Mouse (Mus musculus) stomach, embryonic 16.5 days (tissue): Measurements from ENCODE around the gene Olfr749. TPM values are rescaled to one million over a fixed set of nuclear protein-coding genes. Genes with fewer than 3 reads are reported as not detected.

Experiments
- ATAC-seq: fragments of 200-750 bp; cut with Nextera tagmentation; 2 replicates; pipeline ENCODE4 v1.8.0; 2017; ENCODE audit warnings: moderate number of reproducible peaks, moderate TSS enrichment; ENCODE audit not compliant: insufficient read depth, low FRiP score
- H3K27ac ChIP-seq: fragments of 300-500 bp; sonication (generic); 2 replicates; pipeline ENCODE4 v1.5.1; 2014; ENCODE audit warnings: low read length
- H3K27me3 ChIP-seq: fragments of 300-500 bp; sonication (generic); 2 replicates; pipeline ENCODE4 v1.6.1; 2014; ENCODE audit warnings: low read length, control low read depth, mixed read lengths; ENCODE audit not compliant: control insufficient read depth, insufficient read depth
- H3K36me3 ChIP-seq: fragments of 300-500 bp; sonication (generic); 2 replicates; pipeline ENCODE4 v1.6.1; 2014; ENCODE audit warnings: low read length; ENCODE audit not compliant: control insufficient read depth, insufficient read depth
- H3K4me1 ChIP-seq: fragments of 300-500 bp; sonication (generic); 2 replicates; pipeline ENCODE4 v1.6.1; 2014; ENCODE audit warnings: low read length, control low read depth, mixed read lengths; ENCODE audit not compliant: control insufficient read depth, insufficient read depth
- H3K4me2 ChIP-seq: fragments of 300-500 bp; sonication (generic); 2 replicates; pipeline ENCODE4 v1.6.1; 2014; ENCODE audit warnings: low read depth, low read length, mixed read lengths
- H3K4me3 ChIP-seq: fragments of 300-500 bp; sonication (generic); replicated peaks from 2 replicates; pipeline ENCODE4 v1.5.1; 2014; ENCODE audit warnings: mild to moderate bottlenecking, low read length
- H3K9ac ChIP-seq: fragments of 300-500 bp; sonication (generic); 2 replicates; pipeline ENCODE4 v1.6.1; 2014; ENCODE audit warnings: low read length
- H3K9me3 ChIP-seq: fragments of 300-500 bp; sonication (generic); replicated peaks from 2 replicates; pipeline ENCODE4 v1.6.1; 2016; ENCODE audit warnings: low read length, control low read depth; ENCODE audit not compliant: control insufficient read depth
- WGBS: fragments of 180-500 bp; shearing (Covaris S2); extraction: QIAGEN DNeasy Blood & Tissue Kit; methylation state at CpG from one replicate; pipeline ENCODE4 v1.1.7; 2014; 5-methylcytosine and 5-hydroxymethylcytosine counted together
- polyA plus RNA-seq: library from polyadenylated mRNA; unstranded; fragments of >200 nt; fragmentation: Nextera tagmentation; extraction: Ambion mirVana; gene quantifications from 2 replicates; pipeline ENCODE4 v1.2.1, GENCODE M21; 2015

Gene Olfr749
- not detected in 2 replicates for polyA plus RNA-seq

DNA sequence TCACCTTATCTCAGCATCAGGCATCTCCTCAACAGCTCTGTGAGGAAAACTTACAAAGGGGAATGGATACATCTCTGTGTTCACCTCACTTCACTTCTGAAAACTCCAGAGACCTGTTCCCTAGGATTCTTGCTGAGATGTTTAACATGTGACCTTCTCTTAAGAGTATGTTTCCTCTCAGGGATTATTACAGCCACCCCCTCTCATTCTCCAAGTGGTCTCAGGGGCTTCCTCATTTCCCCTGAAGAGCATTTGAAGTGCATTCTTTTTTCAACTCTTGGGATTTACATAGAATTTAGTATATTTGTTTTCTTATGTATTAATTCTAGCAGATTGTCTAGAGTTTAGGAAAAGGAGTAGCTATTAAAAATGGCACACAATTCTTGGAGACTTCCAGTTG is at the start of gene Olfr749:
Olfr749 (minus strand) TSS at position 101 of the 400 bp plus-strand sequence.
- H3K9ac ChIP-seq, result no peak within 1 kb of the TSS
- no peaks in the 10 kb centered on the region for H3K27me3 ChIP-seq
- no peak within 1 kb of the TSS for H3K4me3 ChIP-seq
- H3K4me2 ChIP-seq, result no peak within 1 kb of the TSS
- H3K4me1 ChIP-seq, result no peaks in the 10 kb centered on the region
- H3K27ac ChIP-seq, result no peak within 1 kb of the TSS
- no peak for ATAC-seq
- no peaks in the 10 kb centered on the region for H3K36me3 ChIP-seq
- H3K9me3 ChIP-seq, result no peaks in the 10 kb centered on the region

DNA sequence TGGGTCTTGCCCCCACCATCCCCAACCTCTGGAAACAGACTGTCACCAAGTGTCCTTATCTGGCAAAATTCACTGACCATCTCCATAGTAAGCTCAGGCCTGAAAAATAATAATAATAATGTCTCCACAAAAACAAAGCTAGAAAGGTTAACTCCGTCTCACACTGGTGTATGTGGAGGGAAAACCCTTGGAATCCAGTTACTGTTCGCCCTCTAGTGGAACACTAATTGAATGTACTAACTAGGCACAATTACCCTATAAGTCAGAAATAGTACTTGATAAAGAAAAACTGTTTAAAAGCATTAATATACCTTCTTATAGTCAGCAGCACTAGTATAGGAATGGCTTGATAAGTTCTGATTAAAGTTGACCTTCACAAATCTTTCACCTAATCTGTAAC is 43.3 kb upstream of the Olfr749 start:
- Histone ChIP-seq H3K4me2 (no peak overlapping the region), H3K27me3 (no peaks in the 10 kb centered on the region), H3K4me3 (no peak overlapping the region), H3K9ac (no peak overlapping the region), H3K36me3 (no peaks in the 10 kb centered on the region), H3K4me1 (no peaks in the 10 kb centered on the region), H3K9me3 (no peaks in the 10 kb centered on the region), H3K27ac (no peak overlapping the region)
- no peak for ATAC-seq
- 7% methylated on average over 2 of the region's 2 CpGs for WGBS

DNA sequence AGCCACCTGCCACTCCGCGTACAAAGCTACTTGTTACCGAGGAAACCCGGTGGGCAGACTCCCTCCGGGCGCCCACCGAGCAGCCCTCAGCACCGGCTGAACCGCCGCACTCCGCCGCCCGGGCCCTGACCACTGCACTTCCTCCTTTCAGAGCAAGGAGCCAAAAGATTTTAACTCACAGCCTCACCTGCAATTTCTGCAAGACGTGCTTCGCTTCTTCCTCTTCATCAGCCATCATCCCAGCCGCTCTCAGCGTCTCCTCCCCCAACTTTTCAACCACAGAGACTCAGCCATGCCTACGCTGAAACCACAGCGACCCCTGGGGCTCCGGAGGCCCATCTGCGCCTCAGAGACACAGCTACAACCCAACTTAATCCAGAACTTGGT is 40.4 kb upstream of the Olfr749 start, which contains the start of gene Ttc5:
Ttc5 (minus strand) TSS at position 269 of the 387 bp plus-strand sequence.
- WGBS, result 0% methylated on average over 21 of the region's 21 CpGs
- peak; percentile 91; the same call in 1 of the 2 replicates for ATAC-seq
- H3K9me3 ChIP-seq, result no peaks in the 10 kb centered on the region

DNA sequence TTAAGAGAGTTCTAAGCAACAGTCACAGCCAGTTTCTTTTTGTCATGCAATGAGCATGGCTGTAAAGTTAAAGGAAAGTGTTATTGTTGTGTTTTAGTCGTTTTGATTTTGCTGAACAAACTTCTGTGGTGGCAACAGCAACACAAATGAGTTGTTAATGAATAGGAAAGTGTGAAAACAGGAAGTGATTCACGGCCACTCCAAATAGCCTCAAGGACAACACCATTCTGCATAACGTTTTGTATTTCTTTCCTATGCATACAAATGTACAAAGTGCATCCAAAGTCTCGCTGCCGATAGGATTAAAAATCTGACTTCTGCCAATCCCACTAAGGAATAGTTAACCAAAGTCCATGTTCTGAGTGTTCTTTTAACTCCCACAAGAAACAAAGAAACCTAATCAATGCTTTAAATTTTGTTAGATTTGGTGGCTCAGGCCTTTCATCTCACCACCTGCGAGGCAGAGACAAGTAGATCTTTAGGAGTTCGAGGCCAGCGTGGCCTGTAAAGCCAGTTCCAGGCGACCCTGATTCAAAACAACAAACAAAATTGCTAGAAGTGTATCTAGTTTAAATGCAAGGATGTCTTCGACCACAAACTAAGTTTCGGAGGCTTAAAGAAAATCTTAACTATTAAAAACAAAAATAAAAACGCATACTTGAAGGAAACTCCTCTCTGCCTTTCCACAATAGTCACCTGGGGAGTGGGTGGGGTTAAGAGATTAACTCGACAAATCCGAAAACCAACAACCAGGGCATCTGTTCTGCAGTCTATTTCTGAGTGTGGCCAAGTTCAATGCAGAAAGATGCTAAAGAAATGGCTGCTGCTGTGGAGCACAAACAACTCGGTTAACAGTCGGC is 39.7 kb upstream of the Olfr749 start:
- Histone ChIP-seq H3K4me2 (peak overlapping the region; percentile 66), H3K36me3 (peaks cover 17% of the 10 kb centered on the region), H3K4me1 (no peaks in the 10 kb centered on the region), H3K27me3 (no peaks in the 10 kb centered on the region), H3K4me3 (peak overlapping the region; percentile 94), H3K9me3 (no peaks in the 10 kb centered on the region), H3K27ac (peak overlapping the region; percentile 78), H3K9ac (peak overlapping the region; percentile 81)
- no peak; the same call in 1 of the 2 replicates for ATAC-seq
- 21% methylated on average over 16 of the region's 16 CpGs for WGBS

More for the DNA sequence above, 40.4 kb upstream of the Olfr749 start, which contains the start of gene Ttc5:
- Histone ChIP-seq H3K4me3 (peak within 1 kb of the TSS; percentile 94), H3K36me3 (peaks cover 17% of the 10 kb centered on the region), H3K4me2 (peak within 1 kb of the TSS; percentile 66), H3K9ac (peak within 1 kb of the TSS; percentile 81), H3K4me1 (no peaks in the 10 kb centered on the region), H3K27ac (peak within 1 kb of the TSS; percentile 78), H3K27me3 (no peaks in the 10 kb centered on the region)

DNA sequence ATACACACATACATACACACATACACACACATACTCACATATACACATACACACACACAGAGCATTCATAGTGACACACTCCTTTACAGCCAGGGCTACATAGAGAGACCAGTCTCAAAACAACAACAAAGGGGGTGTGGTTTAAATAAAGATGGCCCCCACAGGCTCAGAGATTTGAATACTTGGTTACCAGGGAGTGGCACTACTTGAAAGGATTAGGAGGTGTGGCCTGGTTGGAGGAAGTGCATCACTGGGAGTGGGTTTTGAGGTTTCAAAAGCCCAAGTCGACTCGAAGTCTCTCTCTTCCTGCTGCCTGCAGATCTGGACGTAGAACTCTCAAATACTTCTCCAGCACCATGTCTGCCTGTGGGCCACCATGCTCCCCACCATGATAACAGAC is 37.3 kb upstream of the Olfr749 start:
- H3K9ac ChIP-seq, result no peak overlapping the region
- no peak overlapping the region for H3K4me2 ChIP-seq
- H3K4me3 ChIP-seq, result no peak overlapping the region
- peaks cover 20% of the 10 kb centered on the region for H3K36me3 ChIP-seq
- no peaks in the 10 kb centered on the region for H3K9me3 ChIP-seq
- no peak for ATAC-seq
- no peaks in the 10 kb centered on the region for H3K4me1 ChIP-seq
- WGBS, result 93% methylated on average over 3 of the region's 3 CpGs
- no peaks in the 10 kb centered on the region for H3K27me3 ChIP-seq
- no peak overlapping the region for H3K27ac ChIP-seq

DNA sequence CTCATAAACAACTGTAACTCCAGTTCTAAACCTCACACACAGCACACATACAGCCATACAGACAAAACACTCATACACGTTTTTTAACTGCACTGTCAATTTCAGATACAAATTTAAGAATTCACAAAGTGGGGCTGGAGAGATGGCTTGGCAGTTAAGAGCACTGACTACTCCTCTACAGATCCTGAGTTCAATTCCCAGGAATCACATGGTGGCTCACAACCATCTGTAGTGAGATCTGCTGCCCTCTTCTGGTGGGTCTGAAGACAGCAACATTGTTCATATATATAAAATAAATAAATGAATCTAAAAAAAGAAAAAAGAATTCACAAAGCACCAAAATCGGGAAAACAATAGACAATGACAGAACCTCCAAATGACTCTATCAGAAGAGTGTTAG is 26.4 kb upstream of the Olfr749 start:
- Histone ChIP-seq H3K36me3 (peaks cover 32% of the 10 kb centered on the region), H3K4me2 (no peak overlapping the region), H3K9ac (no peak overlapping the region), H3K9me3 (no peaks in the 10 kb centered on the region), H3K27me3 (no peaks in the 10 kb centered on the region), H3K4me1 (no peaks in the 10 kb centered on the region), H3K4me3 (no peak overlapping the region), H3K27ac (no peak overlapping the region)
- 80% methylated on average over 2 of the region's 2 CpGs for WGBS
- no peak for ATAC-seq

DNA sequence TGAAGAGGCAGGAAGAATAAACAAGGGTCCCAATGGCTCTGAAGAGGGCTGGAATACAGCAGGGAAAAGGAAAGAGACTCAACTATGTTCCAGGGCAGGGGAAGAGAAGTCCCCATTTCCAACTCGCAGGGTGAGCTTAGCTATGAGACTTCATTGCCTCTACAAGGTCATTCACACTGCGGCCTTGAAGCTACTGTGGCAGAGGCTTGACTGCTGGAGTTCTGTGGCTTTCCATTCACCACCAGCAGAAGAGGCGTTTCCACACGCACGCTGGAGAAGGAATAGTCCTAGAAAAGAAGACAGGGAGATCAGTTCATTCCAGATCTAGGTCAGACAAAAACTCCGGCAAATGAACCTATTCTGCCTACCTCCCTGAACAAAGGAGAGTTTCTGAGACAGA is 20.8 kb upstream of the Olfr749 start:
- WGBS, result 97% methylated on average over 6 of the region's 6 CpGs
- Histone ChIP-seq H3K9me3 (no peaks in the 10 kb centered on the region), H3K27ac (no peak overlapping the region), H3K4me3 (no peak overlapping the region), H3K27me3 (no peaks in the 10 kb centered on the region), H3K4me1 (no peaks in the 10 kb centered on the region), H3K9ac (no peak overlapping the region), H3K36me3 (0 out of 2 replicates have a peak, but pooled peaks cover 10% of the 10 kb centered on the region), H3K4me2 (no peak overlapping the region)
- ATAC-seq, result no peak

DNA sequence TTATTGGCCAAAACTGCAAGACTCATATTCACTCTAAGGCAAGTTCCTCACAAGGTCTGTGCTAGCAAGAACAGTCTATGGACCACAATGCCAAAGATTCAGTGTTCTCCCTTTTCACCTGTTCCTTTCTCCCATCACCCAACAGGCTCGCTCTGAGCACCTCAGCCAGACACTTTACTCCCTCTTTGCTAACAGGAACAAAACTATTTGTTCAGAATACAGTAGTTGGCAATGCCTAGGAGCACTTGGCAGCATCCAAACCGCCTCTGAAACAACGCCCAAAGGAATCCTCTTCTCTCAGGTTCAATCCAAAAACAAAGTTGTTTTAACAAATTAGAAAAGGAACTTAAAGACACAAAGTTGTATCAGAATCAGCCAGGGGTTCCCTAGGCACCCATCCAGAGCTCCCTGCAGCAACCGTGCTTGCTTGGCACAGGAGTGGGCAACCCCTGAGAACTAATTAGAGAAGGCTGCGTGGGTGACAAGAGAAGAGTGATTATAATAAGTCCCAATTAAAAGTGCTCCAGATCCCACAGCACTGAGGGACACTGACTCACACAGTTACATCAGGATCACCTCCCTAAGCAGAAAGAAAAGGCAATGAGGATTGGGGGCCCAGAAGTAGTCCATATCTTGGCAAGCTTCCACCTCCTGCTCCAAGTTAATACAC is 13.7 kb upstream of the Olfr749 start:
- Histone ChIP-seq H3K4me1 (no peaks in the 10 kb centered on the region), H3K9ac (no peak overlapping the region), H3K27ac (no peak overlapping the region), H3K4me3 (no peak overlapping the region), H3K27me3 (no peaks in the 10 kb centered on the region), H3K4me2 (no peak overlapping the region), H3K36me3 (no peaks in the 10 kb centered on the region), H3K9me3 (no peaks in the 10 kb centered on the region)
- 78% methylated on average over 5 of the region's 5 CpGs for WGBS
- no peak for ATAC-seq

DNA sequence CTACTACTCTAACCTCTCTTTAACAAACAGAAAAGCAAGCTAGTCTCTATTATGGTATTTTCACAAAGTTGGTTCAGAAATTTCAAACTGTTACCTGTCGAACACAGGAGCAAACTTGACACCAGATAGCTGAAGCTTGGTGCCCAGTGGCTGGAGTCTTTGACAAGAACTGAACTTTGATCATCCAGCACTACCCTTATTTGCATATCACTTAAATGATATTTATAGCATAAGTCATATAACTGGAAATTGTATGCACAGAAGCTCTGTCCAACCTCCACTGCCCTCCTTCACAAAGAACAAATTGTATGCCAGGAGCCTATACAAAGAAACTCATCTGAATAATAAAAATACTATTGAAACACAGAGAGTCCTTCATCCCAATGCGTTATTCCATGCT is 3.3 kb downstream of the Olfr749 start:
- no peak overlapping the region for H3K4me2 ChIP-seq
- H3K4me3 ChIP-seq, result no peak overlapping the region
- no peak for ATAC-seq
- H3K36me3 ChIP-seq, result no peaks in the 10 kb centered on the region
- WGBS, result 69% methylated on average over 2 of the region's 2 CpGs
- H3K4me1 ChIP-seq, result no peaks in the 10 kb centered on the region
- no peaks in the 10 kb centered on the region for H3K27me3 ChIP-seq
- H3K9ac ChIP-seq, result no peak overlapping the region
- H3K27ac ChIP-seq, result no peak overlapping the region
- H3K9me3 ChIP-seq, result no peaks in the 10 kb centered on the region
